ENCODE assay signal across 17 mouse cellular contexts in the genomic region with DNA sequence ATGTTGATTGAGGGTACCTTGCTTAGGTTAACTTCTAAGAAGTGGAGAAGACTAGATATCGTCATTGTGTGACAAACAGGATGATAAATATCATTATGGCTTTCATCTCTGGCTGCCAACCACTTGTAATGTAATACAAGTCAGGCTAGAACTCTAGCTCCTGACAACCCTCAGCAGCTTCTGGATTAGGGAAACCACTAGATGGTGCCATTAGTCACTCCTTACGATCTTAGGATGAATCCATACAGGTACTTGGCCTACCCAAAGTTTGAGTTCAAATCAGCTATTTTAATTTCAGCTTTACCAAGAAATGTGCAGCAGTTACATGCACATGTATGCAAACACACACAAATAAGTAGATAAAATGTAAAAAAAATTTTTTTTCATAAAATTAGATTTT. TPM values are rescaled to one million over a fixed set of nuclear protein-coding genes. Genes with fewer than 3 reads are reported as not detected.
DNase-seq lines count a peak whose midpoint lies in the region; ATAC-seq and TF ChIP-seq lines count a peak whose summit lies in the region.
"Had no signal": no experiment of that assay in that cellular context is flagged by ENCODE, and none has a peak within 500 bp of the region (broad histone marks: within the 10 kb centered on the region; RNA-seq: fewer than 3 reads in every experiment).

No protein-coding gene starts in this region.

- peak; percentile 68 for TF ChIP-seq CTCF in layer of hippocampus, adult 2 months (conservative IDR thresholded peaks at IDR 0.05)
- peak; percentile 28; the same call in 1 of the 2 replicates for TF ChIP-seq CTCF in cortical plate, adult 2 months (IDR thresholded peaks at IDR 0.05; ENCODE audit: extremely low read depth, insufficient read depth, low read length)

- TF ChIP-seq POLR2A in cortical plate, adult 2 months (IDR thresholded peaks at IDR 0.05; ENCODE audit: extremely low read depth, insufficient read depth, low read length), result no peak

- no peak overlapping the region for H3K27ac ChIP-seq in forebrain, embryonic 14.5 days (ENCODE audit: low read depth, low read length)
- H3K27ac ChIP-seq in forebrain, embryonic 10.5 days, result no peak overlapping the region
- H3K27ac ChIP-seq in layer of hippocampus, adult 2 months, result no peak overlapping the region
- H3K27ac ChIP-seq in cortical plate, adult 2 months (ENCODE audit: insufficient read depth, low read length), result no peak overlapping the region
- H3K27ac ChIP-seq: hindbrain, embryonic 15.5 days; lung, embryonic 15.5 days had no signal

- no peaks in the 10 kb centered on the region for H3K27me3 ChIP-seq in forebrain, embryonic 14.5 days (replicated peaks; ENCODE audit: control insufficient read depth, insufficient read depth, low read length)
- H3K27me3 ChIP-seq in forebrain, embryonic 10.5 days (ENCODE audit: poor library complexity, severe bottlenecking), result peaks cover 36% of the 10 kb centered on the region
- H3K27me3 ChIP-seq: heart, embryonic 12.5 days; hindbrain, embryonic 15.5 days; lung, embryonic 15.5 days had no signal

- peak; percentile 45 for DNase-seq in forebrain, embryonic 14.5 days (ENCODE audit: low spot score)
- DNase-seq in forebrain, embryonic 10.5 days (ENCODE audit: extremely low spot score, low spot score), result no peak
- no peak for DNase-seq in layer of hippocampus, adult 2 months (ENCODE audit: low spot score in 2 of 2)
- DNase-seq in layer of hippocampus, adult 8-10 months (ENCODE audit: low spot score in 2 of 2), result no peak
- peak; percentile 50 for DNase-seq in 416B (ENCODE audit: low read depth)
- DNase-seq in adrenal gland, adult 8-10 months, result no peak
- no peak for DNase-seq in cerebellum, postnatal 36 days
- DNase-seq: cerebellum, adult 9-11 months; kidney, postnatal 4 days; thymus, adult 18-20 months had no signal

- no peak overlapping the region for H3K4me3 ChIP-seq in forebrain, embryonic 14.5 days (ENCODE audit: low read depth, low read length)
- no peak overlapping the region for H3K4me3 ChIP-seq in forebrain, embryonic 10.5 days
- no peak overlapping the region for H3K4me3 ChIP-seq in layer of hippocampus, adult 2 months
- H3K4me3 ChIP-seq in cortical plate, adult 2 months (ENCODE audit: insufficient read depth, low read length), result no peak overlapping the region
- H3K4me3 ChIP-seq: heart, embryonic 12.5 days; hindbrain, embryonic 15.5 days; lung, embryonic 15.5 days had no signal

- H3K4me1 ChIP-seq in forebrain, embryonic 14.5 days (ENCODE audit: control insufficient read depth, insufficient read depth, low read length), result no peaks in the 10 kb centered on the region
- peaks cover 14% of the 10 kb centered on the region for H3K4me1 ChIP-seq in forebrain, embryonic 10.5 days
- H3K4me1 ChIP-seq in cortical plate, adult 2 months (ENCODE audit: control insufficient read depth, insufficient read depth, low read length), result no peaks in the 10 kb centered on the region
- H3K4me1 ChIP-seq: heart, embryonic 12.5 days; hindbrain, embryonic 15.5 days; lung, embryonic 15.5 days had no signal

- no peak overlapping the region for H3K9ac ChIP-seq in forebrain, embryonic 14.5 days (ENCODE audit: low read length)
- H3K9ac ChIP-seq: heart, embryonic 12.5 days; hindbrain, embryonic 15.5 days; lung, embryonic 15.5 days had no signal

- WGBS in forebrain, embryonic 14.5 days, result 50% methylated on average over 2 of the region's 2 CpGs
- 35% methylated on average over 2 of the region's 2 CpGs for WGBS in forebrain, embryonic 10.5 days

- no peaks in the 10 kb centered on the region for H3K9me3 ChIP-seq in forebrain, embryonic 14.5 days (replicated peaks; ENCODE audit: control insufficient read depth, low read length)
- H3K9me3 ChIP-seq in forebrain, embryonic 10.5 days, result no peaks in the 10 kb centered on the region
- H3K9me3 ChIP-seq: heart, embryonic 12.5 days; hindbrain, embryonic 15.5 days; lung, embryonic 15.5 days had no signal

- H3K36me3 ChIP-seq in forebrain, embryonic 14.5 days (ENCODE audit: control insufficient read depth, insufficient read depth, low read length), result no peaks in the 10 kb centered on the region
- H3K36me3 ChIP-seq in forebrain, embryonic 10.5 days (replicated peaks), result no peaks in the 10 kb centered on the region
- H3K36me3 ChIP-seq: heart, embryonic 12.5 days; hindbrain, embryonic 15.5 days; lung, embryonic 15.5 days had no signal

- no peak overlapping the region for H3K4me2 ChIP-seq in forebrain, embryonic 14.5 days (ENCODE audit: low read length)
- H3K4me2 ChIP-seq: heart, embryonic 12.5 days; hindbrain, embryonic 15.5 days; lung, embryonic 15.5 days; midbrain, embryonic 11.5 days had no signal

- no peak for ATAC-seq in forebrain, embryonic 14.5 days

RNA-seq across cellular contexts. Expression of gene Cyp26c1, which starts 37.4 kb away (rescaled TPM):
- polyA plus RNA-seq in forebrain, embryonic 14.5 days (2014; fragmentation: Nextera tagmentation; extraction: Ambion mirVana), result not detected in 2 replicates
- 0.20 and 0.31 TPM in 2 replicates for polyA plus RNA-seq in forebrain, embryonic 10.5 days (2016; fragmentation: Nextera tagmentation; extraction: Ambion mirVana)
- total RNA-seq in layer of hippocampus, adult 2 months (2021), result under 1 TPM in 1 of 2 experiments, not detected in 1; 0.28 TPM
- under 1 TPM in 1 of 4 experiments, not detected in 3; 0.19 TPM for total RNA-seq in layer of hippocampus, adult 8-10 months (2022)
- polyA plus RNA-seq in cortical plate, adult 2 months (2012; rRNA removed), result not detected in 2 replicates
- total RNA-seq in adrenal gland, adult 8-10 months (2022), result under 1 TPM in 2 of 4 experiments, not detected in 2; 0.23 to 0.32 TPM
- total RNA-seq: gastrocnemius, adult 8-10 months had no signal
- polyA plus RNA-seq: heart, embryonic 12.5 days; hindbrain, embryonic 15.5 days; lung, embryonic 15.5 days; midbrain, embryonic 11.5 days; neural tube, embryonic 11.5 days had no signal

RNA-seq across cellular contexts. Expression of gene Cyp26a1, which starts 49.6 kb away (rescaled TPM):
- 0.12 TPM in 1 of 2 replicates, not detected in the other for polyA plus RNA-seq in forebrain, embryonic 14.5 days (2014; fragmentation: Nextera tagmentation; extraction: Ambion mirVana)
- polyA plus RNA-seq in forebrain, embryonic 10.5 days (2016; fragmentation: Nextera tagmentation; extraction: Ambion mirVana), result 8.3 and 9.8 TPM in 2 replicates
- under 1 TPM; 0.46 to 0.59 TPM for total RNA-seq in layer of hippocampus, adult 2 months (2021)
- under 1 TPM; 0.51 to 0.74 (median 0.56) TPM for total RNA-seq in layer of hippocampus, adult 8-10 months (2022)
- polyA plus RNA-seq in cortical plate, adult 2 months (2012; rRNA removed), result 0.08 and 0.17 TPM in 2 replicates
- not detected for total RNA-seq in adrenal gland, adult 8-10 months (2022)

Comparison
In these comparisons a context has a peak if more than half of its experiments do, and no peak if none do; other contexts are left out.
1. DNase-seq: peak in forebrain, embryonic 14.5 days (single experiment) and 416B (single experiment); none in forebrain, embryonic 10.5 days (single experiment), layer of hippocampus, adult 2 months (0 of 2), layer of hippocampus, adult 8-10 months (0 of 2), adrenal gland, adult 8-10 months (single experiment) and cerebellum, postnatal 36 days (0 of 2).